Mouse (Mus musculus) neural tube, embryonic 12.5 days (tissue): ENCODE measurements around the gene Ptpn6. TPM values are rescaled to one million over a fixed set of nuclear protein-coding genes. Genes with fewer than 3 reads are reported as not detected.
A peak's percentile ranks its signal among the peaks of the same experiment; 100 is the strongest.

Experiments
- ATAC-seq: fragments of 200-750 bp; cut with Nextera tagmentation; 2 replicates; pipeline ENCODE4 v1.8.0; 2017; ENCODE audit warnings: low read depth, mild to moderate bottlenecking, moderate TSS enrichment, moderate library complexity; ENCODE audit not compliant: low FRiP score
- H3K27ac ChIP-seq: fragments of 300-500 bp; sonication (generic); 2 replicates; pipeline ENCODE4 v1.5.1; 2016
- H3K27me3 ChIP-seq: fragments of 300-500 bp; sonication (generic); replicated peaks from 2 replicates; pipeline ENCODE4 v1.6.1; 2016; ENCODE audit warnings: mild to moderate bottlenecking
- H3K36me3 ChIP-seq: fragments of 300-500 bp; sonication (generic); 2 replicates; pipeline ENCODE4 v1.6.1; 2016; ENCODE audit warnings: mild to moderate bottlenecking
- H3K4me1 ChIP-seq: fragments of 300-500 bp; sonication (generic); 2 replicates; pipeline ENCODE4 v1.6.1; 2016
- H3K4me2 ChIP-seq: fragments of 300-500 bp; sonication (generic); replicated peaks from 2 replicates; pipeline ENCODE4 v1.6.1; 2016; ENCODE audit warnings: mild to moderate bottlenecking
- H3K4me3 ChIP-seq: fragments of 300-500 bp; sonication (generic); 2 replicates; pipeline ENCODE4 v1.5.1; 2016
- H3K9ac ChIP-seq: fragments of 300-500 bp; sonication (generic); 2 replicates; pipeline ENCODE4 v1.6.1; 2016; ENCODE audit warnings: mild to moderate bottlenecking
- H3K9me3 ChIP-seq: fragments of 300-500 bp; sonication (generic); 2 replicates; pipeline ENCODE4 v1.6.1; 2016; ENCODE audit warnings: mild to moderate bottlenecking
- WGBS: fragments of 180-500 bp; shearing (Covaris S2); methylation state at CpG from one replicate; pipeline ENCODE4 v1.1.7; 2016; 5-methylcytosine and 5-hydroxymethylcytosine counted together
- polyA plus RNA-seq: library from polyadenylated mRNA; unstranded; fragments of >200 nt; fragmentation: Nextera tagmentation; extraction: Ambion mirVana; gene quantifications from 2 replicates; pipeline ENCODE4 v1.2.1, GENCODE M21; 2016

Gene Ptpn6
- 4.8 and 6.6 TPM in 2 replicates for polyA plus RNA-seq

GRCm38 (mm10) chr6:124738511-124739023, at the start of gene Ptpn6:
Gene Ptpn6, minus strand, starts transcription at chr6:124738714.
- Histone ChIP-seq H3K9ac (no peak within 1 kb of the TSS), H3K27ac (no peak within 1 kb of the TSS), H3K27me3 (no peaks in the 10 kb centered on the region), H3K36me3 (peaks cover 10% of the 10 kb centered on the region), H3K4me2 (peak within 1 kb of the TSS; percentile 77; the same call in 1 of the 2 replicates), H3K9me3 (no peaks in the 10 kb centered on the region), H3K4me1 (peaks cover 26% of the 10 kb centered on the region), H3K4me3 (no peak within 1 kb of the TSS)
- no peak for ATAC-seq
- 26% methylated on average over 15 of the region's 15 CpGs for WGBS

- 81% methylated on average over 10 of the region's 10 CpGs for WGBS
- no peak overlapping the region for H3K9ac ChIP-seq
- no peak overlapping the region for H3K4me3 ChIP-seq
- no peak for ATAC-seq
- no peaks in the 10 kb centered on the region for H3K4me1 ChIP-seq
- H3K27ac ChIP-seq, result no peak overlapping the region
- no peaks in the 10 kb centered on the region for H3K36me3 ChIP-seq
- H3K27me3 ChIP-seq, result no peaks in the 10 kb centered on the region
- H3K9me3 ChIP-seq, result no peaks in the 10 kb centered on the region
- H3K4me2 ChIP-seq, result no peak overlapping the region
These were observed 49.2 kb upstream of the Ptpn6 start for GRCm38 (mm10) chr6:124787722-124788121.

GRCm38 (mm10) chr6:124786756-124787420, 48.4 kb upstream of the Ptpn6 start:
- no peak overlapping the region for H3K4me2 ChIP-seq
- no peak overlapping the region for H3K9ac ChIP-seq
- 61% methylated on average over 8 of the region's 8 CpGs for WGBS
- H3K27ac ChIP-seq, result no peak overlapping the region
- no peak overlapping the region for H3K4me3 ChIP-seq
- ATAC-seq, result no peak
- no peaks in the 10 kb centered on the region for H3K4me1 ChIP-seq
- no peaks in the 10 kb centered on the region for H3K9me3 ChIP-seq
- H3K27me3 ChIP-seq, result no peaks in the 10 kb centered on the region
- H3K36me3 ChIP-seq, result no peaks in the 10 kb centered on the region

- no peaks in the 10 kb centered on the region for H3K9me3 ChIP-seq
These were observed 43.9 kb upstream of the Ptpn6 start for GRCm38 (mm10) chr6:124782436-124782835.

GRCm38 (mm10) chr6:124780917-124781316, 42.4 kb upstream of the Ptpn6 start:
- H3K4me2 ChIP-seq, result no peak overlapping the region
- H3K9ac ChIP-seq, result no peak overlapping the region
- no peaks in the 10 kb centered on the region for H3K36me3 ChIP-seq
- H3K27ac ChIP-seq, result no peak overlapping the region
- ATAC-seq, result no peak
- H3K4me1 ChIP-seq, result peaks cover 12% of the 10 kb centered on the region
- WGBS, result 93% methylated on average over 7 of the region's 7 CpGs
- H3K4me3 ChIP-seq, result no peak overlapping the region
- H3K27me3 ChIP-seq, result peaks cover 8% of the 10 kb centered on the region
- H3K9me3 ChIP-seq, result no peaks in the 10 kb centered on the region

More at GRCm38 (mm10) chr6:124782436-124782835, 43.9 kb upstream of the Ptpn6 start:
- Histone ChIP-seq H3K4me3 (no peak overlapping the region), H3K27ac (no peak overlapping the region), H3K4me1 (peaks cover 12% of the 10 kb centered on the region), H3K9ac (no peak overlapping the region), H3K4me2 (peak overlapping the region; percentile 22; the same call in 1 of the 2 replicates), H3K27me3 (peaks cover 8% of the 10 kb centered on the region), H3K36me3 (no peaks in the 10 kb centered on the region)
- WGBS, result 30% methylated on average over 6 of the region's 6 CpGs
- no peak for ATAC-seq

- 4% methylated on average over 10 of the region's 10 CpGs for WGBS
- H3K4me1 ChIP-seq, result peaks cover 12% of the 10 kb centered on the region
- H3K4me3 ChIP-seq, result peak overlapping the region; percentile 29
- peak overlapping the region; percentile 70 for H3K4me2 ChIP-seq
- H3K9me3 ChIP-seq, result no peaks in the 10 kb centered on the region
- peak; percentile 26 for ATAC-seq
- H3K36me3 ChIP-seq, result no peaks in the 10 kb centered on the region
- 0 out of 2 replicates have a peak overlapping the region, but pooled peaks have one; percentile 22 for H3K9ac ChIP-seq
- H3K27me3 ChIP-seq, result peaks cover 8% of the 10 kb centered on the region
- no peak overlapping the region for H3K27ac ChIP-seq
These were observed 41.5 kb upstream of the Ptpn6 start for GRCm38 (mm10) chr6:124779984-124780416.

GRCm38 (mm10) chr6:124779222-124779983, 40.9 kb upstream of the Ptpn6 start, which contains the start of gene Lrrc23:
Gene Lrrc23, minus strand, starts transcription at chr6:124779727.
- H3K4me3 ChIP-seq, result peak within 1 kb of the TSS; percentile 29
- peaks cover 8% of the 10 kb centered on the region for H3K27me3 ChIP-seq
- 0 out of 2 replicates have a peak within 1 kb of the TSS, but pooled peaks have one; percentile 22 for H3K9ac ChIP-seq
- no peak within 1 kb of the TSS for H3K27ac ChIP-seq
- no peaks in the 10 kb centered on the region for H3K36me3 ChIP-seq
- ATAC-seq, result peak; percentile 55
- peak within 1 kb of the TSS; percentile 70 for H3K4me2 ChIP-seq
- WGBS, result 4% methylated on average over 23 of the region's 23 CpGs
- H3K9me3 ChIP-seq, result no peaks in the 10 kb centered on the region
- peaks cover 12% of the 10 kb centered on the region for H3K4me1 ChIP-seq

- H3K4me1 ChIP-seq, result peaks cover 16% of the 10 kb centered on the region
- no peak overlapping the region for H3K27ac ChIP-seq
- no peaks in the 10 kb centered on the region for H3K9me3 ChIP-seq
- no peak for ATAC-seq
- H3K9ac ChIP-seq, result no peak overlapping the region
- no peaks in the 10 kb centered on the region for H3K36me3 ChIP-seq
- no peak overlapping the region for H3K4me2 ChIP-seq
- peaks cover 14% of the 10 kb centered on the region for H3K27me3 ChIP-seq
- WGBS, result 89% methylated on average over 15 of the region's 15 CpGs
- H3K4me3 ChIP-seq, result no peak overlapping the region
These were observed 32.0 kb upstream of the Ptpn6 start for GRCm38 (mm10) chr6:124770511-124770910.

GRCm38 (mm10) chr6:124770013-124770412, 31.5 kb upstream of the Ptpn6 start:
- no peaks in the 10 kb centered on the region for H3K9me3 ChIP-seq
- H3K4me3 ChIP-seq, result peak overlapping the region; percentile 44
- no peak overlapping the region for H3K27ac ChIP-seq
- no peaks in the 10 kb centered on the region for H3K36me3 ChIP-seq
- H3K4me1 ChIP-seq, result peaks cover 16% of the 10 kb centered on the region
- peaks cover 14% of the 10 kb centered on the region for H3K27me3 ChIP-seq
- ATAC-seq, result 0 out of 2 replicates have a peak, but pooled peaks have one; percentile 14
- peak overlapping the region; percentile 71 for H3K4me2 ChIP-seq
- no peak overlapping the region for H3K9ac ChIP-seq
- 55% methylated on average over 7 of the region's 7 CpGs for WGBS

- peak within 1 kb of the TSS; percentile 59 for H3K9ac ChIP-seq
- no peak within 1 kb of the TSS for H3K27ac ChIP-seq
- H3K4me2 ChIP-seq, result peak within 1 kb of the TSS; percentile 71
- no peaks in the 10 kb centered on the region for H3K36me3 ChIP-seq
- peaks cover 14% of the 10 kb centered on the region for H3K27me3 ChIP-seq
- H3K4me1 ChIP-seq, result peaks cover 16% of the 10 kb centered on the region
- ATAC-seq, result peak; percentile 84
- H3K9me3 ChIP-seq, result no peaks in the 10 kb centered on the region
- H3K4me3 ChIP-seq, result peak within 1 kb of the TSS; percentile 44
- WGBS, result under 1% methylated on average over 54 of the region's 54 CpGs
These were observed 30.7 kb upstream of the Ptpn6 start, which contains the start of gene Eno2 for GRCm38 (mm10) chr6:124769101-124769765. Gene Eno2, minus strand, starts transcription at chr6:124769673.

GRCm38 (mm10) chr6:124768704-124769044, 30.2 kb upstream of the Ptpn6 start:
- H3K9ac ChIP-seq, result peak overlapping the region; percentile 59; the same call in 1 of the 2 replicates
- peak overlapping the region; percentile 44 for H3K4me3 ChIP-seq
- ATAC-seq, result peak; percentile 4
- H3K27me3 ChIP-seq, result peaks cover 14% of the 10 kb centered on the region
- 5% methylated on average over 9 of the region's 9 CpGs for WGBS
- H3K4me1 ChIP-seq, result peaks cover 16% of the 10 kb centered on the region
- H3K36me3 ChIP-seq, result no peaks in the 10 kb centered on the region
- H3K4me2 ChIP-seq, result peak overlapping the region; percentile 71
- no peaks in the 10 kb centered on the region for H3K9me3 ChIP-seq
- no peak overlapping the region for H3K27ac ChIP-seq
